Mouse (Mus musculus) CD8-positive naive resting alpha-beta T cell, adult 2 months (primary cell): ENCODE measurements around the gene Cmtm2b.

Experiments
- DNase-seq, 2 experiments: peaks; one replicate each; pipeline ENCODE4 v3.0.0; 2022; ENCODE audit warnings: low read depth in 2 of 2, low spot score in 2 of 2

Cmtm2b gene

GRCm38 (mm10) chr8:104380269-104380668, 58.2 kb downstream of the Cmtm2b start:
- DNase-seq = no peak
